In genomic region chr7:101133591-101133990, GRCm38 (mm10) we compare ENCODE assay signal across 16 mouse cellular contexts.
"Had no signal": no experiment of that assay in that cellular context is flagged by ENCODE, and none has a peak within 500 bp of the region (broad histone marks: within the 10 kb centered on the region; RNA-seq: fewer than 3 reads in every experiment).

No protein-coding gene starts in this region.

- H3K27me3 ChIP-seq: lung, embryonic 15.5 days; midbrain, embryonic 13.5 days; midbrain, embryonic 15.5 days; neural tube, embryonic 12.5 days; stomach, embryonic 15.5 days had no signal

- H3K9me3 ChIP-seq: lung, embryonic 15.5 days; midbrain, embryonic 13.5 days; midbrain, embryonic 15.5 days; neural tube, embryonic 12.5 days; stomach, embryonic 15.5 days had no signal

- DNase-seq: lung, adult 2 months; lung, postnatal 14 days; lung, postnatal 36 days; right cerebral cortex, postnatal 14 days; thymus, adult 18-20 months; thymus, postnatal 14 days; thymus, postnatal 36 days had no signal

- H3K4me1 ChIP-seq: neural tube, embryonic 12.5 days; stomach, embryonic 15.5 days had no signal

- H3K4me3 ChIP-seq: lung, embryonic 15.5 days; midbrain, embryonic 13.5 days; midbrain, embryonic 15.5 days; neural tube, embryonic 12.5 days; stomach, embryonic 15.5 days had no signal

- ATAC-seq: lung, postnatal 0 days; midbrain, embryonic 13.5 days; midbrain, embryonic 15.5 days had no signal

- H3K4me2 ChIP-seq: lung, embryonic 15.5 days; midbrain, embryonic 11.5 days; midbrain, embryonic 13.5 days; midbrain, embryonic 15.5 days; neural tube, embryonic 12.5 days; stomach, embryonic 15.5 days had no signal

- H3K9ac ChIP-seq: lung, embryonic 15.5 days; midbrain, embryonic 13.5 days; midbrain, embryonic 15.5 days; neural tube, embryonic 12.5 days; stomach, embryonic 15.5 days had no signal

- H3K36me3 ChIP-seq: lung, embryonic 15.5 days; midbrain, embryonic 13.5 days; midbrain, embryonic 15.5 days; neural tube, embryonic 12.5 days; stomach, embryonic 15.5 days had no signal

- H3K27ac ChIP-seq: lung, embryonic 15.5 days; macrophage; midbrain, embryonic 15.5 days; neural tube, embryonic 12.5 days; stomach, embryonic 15.5 days; stomach, postnatal 0 days had no signal
